Mouse (Mus musculus) heart, postnatal 25 days (tissue): ENCODE results near the gene Snx4. TPM values are rescaled to one million over a fixed set of nuclear protein-coding genes. Genes with fewer than 3 reads are reported as not detected.

ENCODE experiments used
- DNase-seq: peaks from one replicate; pipeline ENCODE4 v3.0.0; 2022; ENCODE audit warnings: low spot score
- intact Hi-C: fragments of 180-260 bp; cut with DNase I; formaldehyde crosslinking; loops from one replicate; pipeline ENCODE4 v1.15.1; 2025
- total RNA-seq, 2 experiments: library from RNA; stranded (reverse); gene quantifications; 2 replicates each; pipeline ENCODE4 v1.2.3; 2021

The Snx4 gene
- total RNA-seq, 2 experiments from 2014 or later, result 24.0 to 25.6 TPM

DNA sequence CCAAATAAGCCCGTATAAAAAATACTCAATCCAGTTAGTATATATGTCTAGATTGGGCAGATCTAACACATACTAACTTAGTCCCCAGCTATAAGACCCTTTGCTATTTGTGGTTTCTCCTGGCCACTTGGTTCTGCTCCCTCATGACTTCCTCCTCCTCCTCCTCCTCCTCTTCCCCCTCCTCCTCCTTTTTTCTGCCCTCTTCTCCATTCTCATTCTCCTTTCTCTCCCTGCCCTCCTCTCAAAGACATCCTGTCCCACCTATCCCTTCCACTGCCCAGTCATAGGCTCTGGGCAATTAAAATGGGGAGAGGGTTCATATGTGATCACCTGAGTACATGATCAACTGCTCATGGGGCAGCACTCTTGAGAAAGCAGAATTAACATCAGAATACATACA lies 10.9 kb downstream of the Snx4 start:
- DNase-seq, result no peak
- intact Hi-C loops, result no loop called here

DNA sequence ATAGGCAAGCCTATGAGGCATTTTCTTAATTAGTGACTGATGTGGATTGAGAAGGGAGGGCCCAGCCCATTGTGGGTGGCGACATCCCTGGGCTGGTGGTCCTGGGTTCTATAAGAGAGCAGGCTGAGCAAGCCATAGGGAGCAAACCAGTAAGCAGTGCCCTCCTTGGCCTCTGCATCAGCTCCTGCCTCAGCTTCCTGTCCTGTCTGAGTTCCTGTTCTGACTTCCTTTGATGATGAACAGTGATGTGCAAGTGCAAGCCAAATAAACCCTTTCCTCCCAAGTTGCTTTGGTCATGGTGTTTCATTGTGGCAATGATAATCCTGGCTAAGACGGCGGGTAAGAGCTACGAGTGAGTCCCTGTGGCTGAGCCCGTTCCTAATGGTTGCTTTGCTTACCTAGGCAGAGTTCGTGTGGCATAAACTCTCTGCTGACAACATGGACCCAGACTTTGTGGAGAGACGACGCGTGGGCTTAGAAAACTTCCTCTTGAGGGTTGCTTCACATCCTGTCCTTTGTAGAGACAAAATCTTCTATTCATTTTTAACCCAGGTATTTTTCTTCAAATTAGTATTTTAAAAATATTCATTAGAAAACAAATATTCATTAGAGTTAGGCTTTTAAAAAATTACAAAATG lies 16.5 kb downstream of the Snx4 start:
- DNase-seq, result no peak
- intact Hi-C loops, result no loop called here

DNA sequence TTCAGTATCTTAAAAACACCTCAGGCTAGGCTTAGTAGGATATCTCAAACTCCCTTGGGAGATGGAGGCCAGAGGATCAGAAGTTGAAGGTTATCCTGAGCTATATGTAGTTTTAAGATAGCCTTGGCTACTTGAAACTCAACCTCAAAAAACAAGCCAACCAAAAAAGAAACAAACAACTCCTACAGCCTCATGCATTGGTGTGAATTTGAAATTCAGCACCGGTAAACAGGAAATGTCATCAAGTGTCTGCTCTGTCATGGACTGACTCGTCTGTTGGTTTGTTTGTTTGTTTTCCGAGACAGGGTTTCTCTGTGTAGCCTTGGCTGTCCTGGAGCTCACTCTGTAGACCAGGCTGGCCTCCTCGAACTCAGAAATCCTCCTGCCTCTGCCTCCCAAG lies 20.6 kb downstream of the Snx4 start:
- DNase-seq, result no peak
- intact Hi-C loops, result no loop called here

DNA sequence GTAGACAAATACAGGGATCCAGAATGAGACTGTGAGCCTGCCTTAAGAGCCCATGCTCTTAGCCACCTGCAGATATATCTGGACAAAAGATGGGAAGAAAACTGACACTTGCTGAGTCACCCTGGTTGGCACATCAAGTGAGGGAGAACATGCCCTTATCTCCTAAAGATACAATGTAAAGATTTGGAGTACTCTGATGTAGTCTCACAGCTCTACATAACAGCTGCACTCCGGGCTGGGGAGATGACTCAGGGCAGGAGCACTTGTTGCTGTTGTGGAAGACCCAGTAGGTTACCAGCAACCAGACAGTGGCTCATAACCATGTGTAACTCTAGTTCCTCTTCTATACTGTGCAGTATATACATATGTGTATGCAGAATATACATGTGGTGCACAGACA lies 31.8 kb downstream of the Snx4 start:
- DNase-seq, result no peak
- intact Hi-C loops, result no loop called here

DNA sequence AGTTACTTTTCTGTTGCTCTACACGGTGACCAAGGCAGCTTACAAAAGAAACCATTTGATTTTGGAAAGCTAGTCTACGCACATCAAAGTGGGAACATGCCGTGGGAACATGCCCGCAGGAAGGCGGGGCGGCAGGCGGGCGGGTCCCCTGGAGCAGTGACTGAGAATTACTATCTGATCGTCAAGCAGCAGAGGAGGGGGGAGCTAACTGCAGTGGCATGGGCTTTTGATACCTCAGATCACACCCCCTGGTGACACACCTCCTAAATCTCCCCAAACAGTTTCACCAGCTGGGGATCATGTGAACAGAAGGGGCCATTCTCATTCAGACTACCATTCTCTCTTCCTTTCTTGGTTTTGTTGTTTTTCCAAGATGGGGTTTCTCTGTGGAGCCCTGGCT lies 37.3 kb downstream of the Snx4 start:
- intact Hi-C loops, result no loop called here

DNA sequence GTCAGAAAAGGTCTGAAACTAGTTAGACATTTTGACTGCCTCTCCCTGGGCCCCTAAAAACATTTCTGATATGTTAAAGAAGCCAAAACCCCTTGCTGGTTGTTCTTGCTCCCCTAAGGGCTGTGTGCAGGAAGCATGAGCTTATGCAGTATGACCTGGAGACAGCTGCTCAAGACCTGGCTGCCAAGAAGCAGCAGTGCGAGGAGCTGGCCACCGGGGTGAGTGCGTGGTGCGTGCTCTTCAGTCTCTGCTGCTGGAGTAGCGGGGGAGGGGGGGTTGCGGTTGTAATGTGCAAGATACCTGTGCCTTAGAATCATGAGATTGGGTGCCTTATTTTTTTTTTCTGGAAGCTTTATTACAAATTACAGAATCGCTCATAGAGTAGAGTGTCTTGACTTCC lies 38.7 kb downstream of the Snx4 start:
- intact Hi-C loops, result no loop called here
- DNase-seq, result no peak

More for the DNA sequence above, 37.3 kb downstream of the Snx4 start:
- no peak for DNase-seq

DNA sequence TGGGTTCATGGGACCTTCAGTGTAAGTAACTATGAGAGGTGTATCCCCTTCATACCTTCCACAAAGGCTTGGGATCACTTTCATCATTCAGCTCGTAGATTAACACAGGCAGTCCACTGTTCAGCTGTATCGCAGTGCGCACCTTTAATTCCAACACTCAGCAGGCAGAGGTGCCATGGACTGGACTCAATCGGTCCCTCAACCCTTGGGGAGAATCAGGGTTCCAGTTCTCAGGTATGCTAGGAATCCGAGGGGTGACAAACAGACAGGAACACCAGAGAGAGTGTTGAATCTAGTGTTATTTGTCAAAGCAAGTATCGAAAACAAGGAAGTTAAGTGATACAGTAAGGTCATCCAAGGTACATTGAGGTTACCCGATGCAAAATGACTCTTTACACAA lies 41.0 kb downstream of the Snx4 start:
- intact Hi-C loops, result no loop called here
- no peak for DNase-seq

DNA sequence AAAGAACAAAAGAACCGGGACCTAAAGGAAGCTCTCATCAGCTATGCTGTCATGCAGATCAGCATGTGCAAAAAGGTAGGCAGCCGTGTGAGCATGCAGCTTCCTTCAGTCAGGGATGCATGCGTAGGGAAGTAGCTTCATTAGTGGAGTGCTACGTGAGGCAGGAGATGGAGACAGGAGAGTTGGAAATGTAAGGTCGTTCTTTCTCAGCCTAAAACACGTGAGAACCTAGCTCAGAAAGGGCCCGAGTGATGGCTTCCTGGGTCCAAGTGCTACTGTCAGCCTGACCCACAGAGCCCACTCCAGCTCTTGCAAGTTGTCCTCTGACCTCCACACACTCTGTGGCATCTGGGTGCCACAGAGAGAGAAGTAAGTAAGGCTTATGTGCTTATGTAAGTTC lies 43.4 kb downstream of the Snx4 start:
- no peak for DNase-seq
- intact Hi-C loops, result no loop called here

DNA sequence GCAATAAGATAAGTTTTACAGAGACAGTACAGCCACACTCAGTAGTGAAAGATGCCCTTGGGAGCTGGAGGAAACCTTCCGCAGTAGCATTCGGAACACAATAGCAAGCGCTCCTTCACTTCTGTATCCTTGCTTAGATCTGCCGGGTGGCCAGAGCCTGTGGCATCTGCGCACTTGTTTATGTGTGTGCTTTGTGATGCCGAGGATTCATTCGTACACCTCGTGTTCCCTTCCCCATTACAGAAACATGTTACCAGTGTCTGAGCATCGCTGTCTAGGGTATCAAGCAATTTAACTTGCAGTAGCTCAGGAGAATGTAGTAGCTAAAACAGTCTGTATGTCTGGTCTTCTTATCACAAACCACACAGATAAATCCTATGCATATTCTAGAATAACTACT lies 44.1 kb downstream of the Snx4 start:
- DNase-seq, result no peak

DNA sequence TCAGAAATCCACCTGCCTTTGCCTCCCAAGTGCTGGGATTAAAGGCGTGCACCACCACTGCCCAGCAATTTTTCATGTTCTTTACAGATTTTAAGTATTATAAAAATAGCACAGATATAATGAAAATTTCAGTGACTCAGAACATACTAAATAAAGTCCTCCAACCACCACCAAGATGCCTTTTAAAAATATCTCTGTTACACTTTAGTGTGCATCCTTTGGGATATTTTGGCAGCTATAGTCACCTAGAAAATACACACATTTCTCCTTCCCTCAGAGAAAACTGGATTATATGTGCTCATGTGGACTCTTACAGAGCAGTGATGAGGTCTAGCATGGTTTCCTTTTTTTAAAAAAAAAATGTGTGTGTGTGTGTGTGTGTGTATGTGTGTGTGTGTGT lies 46.3 kb downstream of the Snx4 start:
- no peak for DNase-seq
- intact Hi-C loops, result no loop called here

More for the DNA sequence above, 44.1 kb downstream of the Snx4 start:
- intact Hi-C loops, result no loop called here

DNA sequence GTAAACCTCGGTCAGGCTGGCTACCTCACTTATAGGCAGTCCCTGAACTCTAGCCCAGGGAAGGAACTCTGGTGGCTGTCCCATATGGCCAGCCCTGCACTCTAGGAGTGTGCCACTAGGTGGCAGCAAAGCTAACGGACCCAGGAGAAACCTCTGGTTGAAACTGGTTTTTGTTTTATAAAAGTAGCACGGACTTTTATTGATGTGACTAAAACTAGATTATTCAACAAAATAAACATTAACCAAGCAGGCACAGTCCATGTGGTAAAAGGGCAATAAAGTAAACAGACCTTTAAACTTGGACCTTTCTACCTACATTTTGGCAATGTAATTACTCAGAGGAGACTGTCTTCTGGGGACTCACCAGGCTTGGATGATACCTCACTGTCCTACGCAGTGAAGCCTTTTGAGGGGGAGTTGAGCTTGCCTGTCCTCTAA lies 55.4 kb downstream of the Snx4 start:
- intact Hi-C loops, result loop anchor here (2.0 kb wide), 2 partner anchors 434 to 490 kb away; no protein-coding TSS in a partner anchor
- peak; percentile 13 for DNase-seq

DNA sequence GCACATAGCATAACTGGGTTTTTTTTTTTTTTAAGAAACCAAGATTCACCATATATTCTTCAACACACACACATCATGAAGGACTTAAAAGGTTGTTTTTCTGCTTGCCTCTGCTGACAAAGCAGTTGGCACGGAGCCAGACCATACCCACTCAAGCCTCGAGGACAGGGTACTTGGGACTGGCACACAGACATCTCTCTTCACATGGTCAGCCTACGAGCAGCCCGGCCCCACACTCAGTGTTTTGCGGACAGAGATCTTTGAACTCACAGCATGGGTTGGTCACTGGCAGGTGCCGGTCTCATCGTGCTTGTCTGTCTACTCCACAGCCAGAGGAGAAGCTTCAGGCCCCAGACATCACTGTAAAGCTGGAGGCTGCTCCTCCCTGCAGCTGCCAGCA lies 56.5 kb downstream of the Snx4 start:
- intact Hi-C loops, result loop anchor here (2.0 kb wide), 2 partner anchors 433 to 489 kb away; no protein-coding TSS in a partner anchor
- DNase-seq, result no peak

DNA sequence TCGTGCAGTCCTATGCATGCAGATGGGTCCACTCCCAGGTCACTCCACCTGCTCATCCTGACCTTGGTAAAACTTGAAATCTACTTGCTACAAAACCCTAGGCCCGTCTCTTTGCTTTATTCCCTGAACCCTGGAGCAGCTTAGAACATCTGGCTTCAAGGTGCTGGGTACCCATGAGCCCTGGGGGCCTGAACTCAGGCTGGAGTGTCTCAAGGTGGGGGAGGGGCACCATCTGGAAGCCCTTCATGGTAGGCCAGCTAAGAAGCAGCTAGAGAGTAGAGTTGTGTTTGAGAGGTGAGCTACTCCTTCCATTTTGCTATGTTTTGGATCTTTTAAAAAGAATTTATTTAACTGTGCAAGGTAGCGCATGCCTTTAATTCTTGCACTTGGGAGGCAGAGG lies 57.8 kb downstream of the Snx4 start:
- intact Hi-C loops, result no loop called here
- DNase-seq, result no peak

DNA sequence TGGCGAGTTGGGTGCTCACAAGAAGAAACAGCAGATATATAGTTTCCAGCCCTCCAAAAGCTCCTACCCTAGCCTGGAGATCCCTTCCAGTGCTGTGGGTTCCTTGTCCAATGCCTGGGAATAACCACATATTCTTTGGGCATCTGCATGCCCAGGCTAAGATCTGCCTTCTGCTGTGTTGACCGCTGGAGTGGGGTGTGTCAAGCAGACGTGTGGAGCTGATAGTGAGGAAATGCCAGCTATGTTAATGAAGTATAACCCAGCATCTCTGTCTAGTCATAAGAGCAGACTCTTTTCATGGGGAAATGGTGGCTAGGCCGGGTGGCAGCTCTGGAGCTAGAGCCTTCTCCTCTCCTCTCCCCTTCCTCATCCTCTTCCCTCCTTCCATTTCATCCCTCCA lies 64.4 kb downstream of the Snx4 start:
- intact Hi-C loops, result no loop called here
- DNase-seq, result no peak

DNA sequence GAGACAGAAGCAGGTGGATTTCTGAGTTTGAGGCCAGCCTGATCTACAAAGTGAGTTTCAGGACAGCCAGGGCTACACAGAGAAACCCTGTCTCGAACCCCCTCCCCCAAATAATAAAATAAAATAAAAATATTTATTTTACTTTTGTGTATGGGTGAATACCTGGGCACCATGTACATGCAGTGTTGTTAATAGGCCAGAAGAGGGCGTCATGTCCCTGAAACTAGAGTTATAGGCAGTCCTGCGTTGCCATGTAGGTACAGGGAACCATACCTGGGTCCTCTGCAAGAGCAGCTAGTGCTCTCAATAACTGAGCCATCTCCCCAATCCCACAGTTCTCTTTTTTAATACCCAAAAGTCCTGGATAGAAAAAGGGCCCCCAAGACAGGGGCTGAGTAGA lies 66.4 kb downstream of the Snx4 start:
- intact Hi-C loops, result no loop called here
- no peak for DNase-seq

DNA sequence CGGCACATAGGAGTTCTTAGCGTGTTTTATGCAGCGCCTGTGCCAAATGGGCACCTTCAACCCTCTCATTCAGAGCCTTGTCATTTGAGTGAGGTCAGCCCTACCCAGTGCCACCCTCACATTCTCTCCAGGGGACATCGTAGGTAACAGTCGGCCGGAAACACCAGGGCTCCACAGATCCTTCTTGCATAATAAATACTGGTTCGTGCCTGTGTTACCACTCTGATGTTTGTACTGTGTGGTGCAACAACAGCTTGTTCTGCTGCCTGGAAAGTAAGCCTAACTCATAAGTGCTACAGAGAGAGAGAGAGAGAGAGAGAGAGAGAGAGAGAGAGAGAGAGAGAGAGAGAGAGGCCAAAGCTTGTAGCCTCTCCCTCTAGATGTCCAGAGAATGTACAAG lies 66.8 kb downstream of the Snx4 start:
- intact Hi-C loops, result no loop called here
- no peak for DNase-seq

DNA sequence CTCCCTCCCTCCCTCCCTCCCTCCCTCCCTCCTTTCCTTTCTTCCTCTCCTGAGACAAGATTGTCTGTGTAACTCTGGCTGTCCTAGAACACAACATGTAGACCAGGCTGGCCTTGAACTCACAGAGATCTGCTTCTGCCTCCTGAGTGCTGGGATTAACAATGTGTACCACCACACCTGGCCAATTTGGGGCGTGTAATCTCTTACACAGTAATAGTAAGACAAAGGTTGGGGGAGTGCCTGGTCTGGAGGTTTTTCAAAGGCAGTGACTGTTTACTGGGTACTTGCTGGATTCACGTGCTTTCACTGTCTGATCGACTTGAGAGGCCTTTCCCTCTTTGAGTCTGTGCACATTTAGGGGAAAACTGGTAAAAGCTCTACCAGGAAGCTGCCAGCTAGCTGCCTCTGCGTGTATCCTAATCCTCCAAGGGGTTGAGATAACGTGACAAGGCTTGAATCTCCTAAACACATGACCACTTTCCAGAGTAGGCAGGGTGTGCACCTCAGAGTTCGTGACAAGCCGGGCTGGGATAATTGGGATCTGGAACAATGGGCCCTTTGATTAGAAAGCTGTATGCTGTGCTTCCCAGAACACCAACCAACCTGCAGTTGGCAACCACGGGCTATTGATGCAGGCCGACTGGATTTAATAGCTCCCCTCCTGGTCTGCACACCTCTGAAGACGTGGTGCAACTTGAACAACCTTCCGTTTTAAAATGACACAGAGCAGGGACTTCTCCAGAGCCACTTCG lies 74.6 kb downstream of the Snx4 start:
- no peak for DNase-seq
- intact Hi-C loops, result no loop called here

DNA sequence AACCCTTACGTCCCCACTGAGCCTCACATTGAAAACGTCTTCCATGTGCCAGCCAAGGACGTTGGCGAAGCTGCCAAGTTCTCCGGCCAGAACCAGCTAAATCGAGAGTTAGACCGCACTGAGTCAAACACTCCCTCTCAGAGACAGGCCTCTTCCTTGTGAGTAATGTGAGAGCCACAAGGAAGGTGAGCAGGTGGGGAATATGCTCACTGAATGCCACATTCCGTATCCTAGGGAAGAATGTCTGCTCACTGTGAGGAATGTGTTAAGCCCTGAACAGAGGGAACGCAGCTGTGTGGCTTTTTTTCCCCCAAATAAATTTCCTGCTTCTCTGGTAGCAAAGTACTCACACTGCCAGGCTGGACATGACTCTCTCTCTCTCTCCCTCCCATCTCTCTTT lies 75.3 kb downstream of the Snx4 start:
- no peak for DNase-seq
- intact Hi-C loops, result no loop called here

DNA sequence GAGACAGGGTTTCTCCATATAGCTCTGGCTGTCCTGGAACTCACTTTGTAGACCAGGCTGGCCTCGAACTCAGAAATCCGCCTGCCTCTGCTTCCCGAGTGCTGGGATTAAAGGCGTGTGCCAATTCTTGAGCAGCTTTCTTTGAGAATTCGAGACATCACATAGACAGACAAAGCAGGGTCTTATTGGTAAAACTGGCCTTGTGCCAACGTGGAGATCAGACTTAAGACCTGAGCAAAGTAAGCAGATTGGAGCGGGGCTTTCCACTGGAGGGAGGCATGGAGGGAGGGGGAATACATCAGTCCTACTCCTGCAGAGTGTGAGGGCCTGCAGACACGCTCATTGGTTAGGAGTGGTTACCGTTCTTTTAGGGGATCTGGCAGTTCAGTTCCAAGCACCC lies 75.9 kb downstream of the Snx4 start:
- no peak for DNase-seq
- intact Hi-C loops, result no loop called here

DNA sequence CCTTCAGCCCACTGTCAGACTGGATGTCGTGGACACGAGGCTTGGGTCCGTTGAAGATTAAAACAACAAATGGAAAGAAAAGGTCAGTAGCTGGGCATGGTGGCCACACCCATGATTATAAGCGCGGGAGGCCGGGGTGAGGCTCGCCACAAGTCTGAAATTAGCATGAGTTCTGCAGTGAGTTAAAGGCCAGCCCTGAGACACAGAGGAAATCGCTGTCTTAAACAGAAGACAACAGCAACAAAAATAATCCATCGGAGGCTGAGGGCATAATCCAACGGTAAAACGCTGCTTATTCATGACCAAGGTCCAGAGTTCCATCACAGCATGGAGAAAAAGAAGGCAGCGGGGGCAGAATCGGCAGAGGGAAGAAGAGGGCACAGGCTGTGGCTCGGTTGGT lies 81.8 kb downstream of the Snx4 start:
- DNase-seq, result no peak
- intact Hi-C loops, result loop anchor here (10.0 kb wide), 1 partner anchor 212 kb away; no protein-coding TSS in a partner anchor

DNA sequence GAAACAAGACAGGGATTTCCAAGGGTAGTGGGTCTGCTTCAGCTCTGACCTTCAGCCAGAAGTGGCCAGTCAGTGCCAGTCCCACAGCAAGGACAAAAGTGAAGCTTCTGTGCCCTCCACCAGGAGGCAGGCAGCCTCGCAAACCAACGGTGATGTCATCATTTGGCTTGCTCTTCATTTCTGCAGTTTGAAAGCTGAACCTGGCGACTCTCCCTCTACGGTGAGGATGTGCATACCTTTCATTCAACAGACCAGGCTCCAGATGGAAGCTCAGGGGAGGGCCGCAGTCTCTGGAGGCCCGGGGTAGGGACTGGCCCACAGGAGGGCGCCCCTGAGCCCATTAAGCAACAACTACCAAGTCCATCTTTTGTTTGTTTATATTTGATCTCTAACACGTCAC lies 85.9 kb downstream of the Snx4 start:
- DNase-seq, result peak; percentile 23
- intact Hi-C loops, result loop anchor here (10.0 kb wide), 1 partner anchor 208 kb away; no protein-coding TSS in a partner anchor

DNA sequence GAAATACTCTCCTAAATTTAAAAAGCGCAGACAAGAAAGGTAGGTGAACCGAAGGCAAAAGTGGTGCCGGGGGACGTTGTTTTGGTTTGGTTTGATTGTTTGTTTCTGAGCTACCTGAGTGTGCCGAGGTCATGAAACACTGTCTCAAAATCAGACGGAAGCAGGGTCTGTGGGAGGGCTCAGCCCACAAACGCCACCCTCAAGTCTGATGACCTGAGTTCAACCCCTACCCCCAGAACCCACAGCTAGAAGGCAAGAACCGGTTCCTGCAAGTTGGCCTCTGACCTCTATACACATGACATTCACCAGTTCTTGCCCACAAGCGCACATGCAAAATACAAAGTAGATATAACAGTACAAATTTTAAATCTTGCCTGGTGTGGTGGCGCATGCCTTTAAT lies 86.4 kb downstream of the Snx4 start:
- no peak for DNase-seq
- intact Hi-C loops, result loop anchor here (10.0 kb wide), 1 partner anchor 207 kb away; no protein-coding TSS in a partner anchor
